Mouse (Mus musculus) testis, adult 10 weeks (tissue): Measurements from ENCODE around the gene Higd1b. TPM values are rescaled to one million over a fixed set of nuclear protein-coding genes. Genes with fewer than 3 reads are reported as not detected.

Experiments used
- polyA plus RNA-seq: library from polyadenylated mRNA; stranded (reverse); fragments of 350-450 nt; fragmentation: Illumina TruSeq; extraction: RNeasy Lipid Tissue Mini Kit (QIAGEN cat#74804); gene quantifications from one replicate; pipeline ENCODE4 v1.2.3, GENCODE M21; 2014; ENCODE audit warnings: low read depth, low replicate concordance

The Higd1b gene
- not detected for polyA plus RNA-seq

DNA sequence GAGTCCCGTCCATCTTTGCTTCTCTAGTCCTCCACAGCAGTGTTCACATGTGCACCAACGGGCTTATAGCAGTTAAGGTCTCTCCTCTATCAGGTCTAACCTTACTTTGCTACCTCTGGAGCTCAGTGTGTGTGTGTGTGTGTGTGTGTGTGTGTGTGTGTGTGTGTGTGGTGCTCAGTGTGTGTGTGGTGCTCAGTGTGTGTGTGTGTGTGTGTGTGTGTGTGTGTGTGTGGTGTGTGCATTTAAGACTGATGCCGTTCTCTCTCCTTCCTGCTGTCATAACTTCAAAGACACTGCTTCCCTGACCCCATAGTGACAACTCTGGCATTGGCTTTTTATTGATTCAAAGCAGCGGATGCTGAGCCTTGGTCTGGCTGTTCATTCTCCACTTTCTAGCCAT lies at the start of gene Higd1b:
TSS of gene Higd1b (plus strand) at position 301 of the 400 bp plus-strand sequence.

DNA sequence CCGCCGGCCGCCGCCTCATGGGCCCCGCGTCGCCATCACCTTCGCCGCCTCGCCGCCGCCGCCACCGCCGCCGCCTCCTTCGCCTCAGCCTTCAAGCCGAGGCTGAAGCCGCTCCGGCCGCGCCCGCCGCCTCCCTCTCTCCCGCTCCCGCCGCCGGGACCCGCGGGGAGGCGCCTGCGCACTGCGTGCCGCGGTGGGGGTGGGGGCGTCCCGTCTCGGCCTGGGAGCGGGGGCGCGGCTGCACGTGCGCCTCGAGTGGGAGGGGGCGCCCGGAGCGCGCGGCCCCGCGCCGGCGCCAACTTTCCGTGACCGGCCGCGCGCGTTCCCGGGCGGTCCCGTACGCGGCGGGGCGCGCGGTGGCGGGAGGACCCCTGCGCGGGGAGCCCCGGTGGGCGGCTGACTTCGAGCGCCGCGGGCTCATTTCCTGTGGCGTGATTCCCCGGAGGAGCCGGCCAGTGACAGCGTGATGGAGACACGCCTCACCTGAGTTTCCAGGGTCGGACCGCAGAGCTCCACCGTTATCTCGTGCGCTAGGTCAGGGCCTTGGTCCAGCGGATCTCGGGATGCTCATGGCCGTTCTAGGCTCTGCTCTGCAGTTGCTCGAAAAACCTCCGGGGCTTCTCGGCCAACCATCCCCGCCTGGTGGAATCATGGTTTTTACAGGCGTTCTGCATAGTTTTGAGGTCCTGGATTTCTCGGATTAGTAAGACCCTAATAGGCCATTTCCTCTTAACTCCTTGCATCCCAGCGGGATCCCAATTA lies 16.4 kb upstream of the Higd1b start, which contains the start of gene Gjc1:
TSS of gene Gjc1 (minus strand) at position 680 of the 762 bp plus-strand sequence.

DNA sequence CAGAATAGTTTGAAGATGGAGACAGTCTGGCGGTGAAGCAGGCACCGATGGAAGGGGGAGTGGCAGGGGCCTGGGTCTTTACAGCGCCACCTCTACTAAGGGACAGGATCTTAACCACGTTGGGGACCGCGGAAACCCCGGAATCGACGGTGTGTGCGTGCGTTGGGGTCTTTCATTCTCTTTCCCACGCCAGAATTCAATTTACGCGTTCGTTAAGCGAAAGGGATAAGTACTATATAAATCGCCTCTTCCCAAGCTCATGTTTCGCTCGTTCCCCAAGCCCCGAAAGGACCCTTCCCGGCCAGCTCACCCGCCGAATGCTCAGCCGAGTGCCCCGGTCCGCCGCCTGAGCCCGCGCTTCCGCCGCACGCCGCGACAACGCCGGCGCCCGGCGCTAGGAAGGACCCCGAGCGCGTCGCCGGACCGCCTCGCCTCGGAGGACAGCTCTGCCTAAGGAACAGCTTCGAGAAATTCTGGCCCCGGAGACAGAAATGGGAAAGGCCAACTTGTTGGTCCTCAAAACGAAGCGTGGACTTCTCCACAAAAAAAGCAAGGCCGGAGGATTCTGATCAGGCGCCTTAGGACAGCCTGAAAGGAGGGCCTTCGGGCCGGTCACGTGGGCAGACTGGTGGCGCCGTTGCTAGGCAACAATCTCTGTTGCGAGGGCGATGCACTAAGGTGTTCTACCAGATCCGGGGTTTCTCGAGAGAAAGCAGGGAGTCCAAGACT lies 45.1 kb downstream of the Higd1b start, which contains the start of the genes Eftud2 and Ccdc103:
TSS of gene Eftud2 (minus strand) at position 401 of the 729 bp plus-strand sequence.
TSS of gene Ccdc103 (plus strand) at position 620 of the 729 bp plus-strand sequence.

DNA sequence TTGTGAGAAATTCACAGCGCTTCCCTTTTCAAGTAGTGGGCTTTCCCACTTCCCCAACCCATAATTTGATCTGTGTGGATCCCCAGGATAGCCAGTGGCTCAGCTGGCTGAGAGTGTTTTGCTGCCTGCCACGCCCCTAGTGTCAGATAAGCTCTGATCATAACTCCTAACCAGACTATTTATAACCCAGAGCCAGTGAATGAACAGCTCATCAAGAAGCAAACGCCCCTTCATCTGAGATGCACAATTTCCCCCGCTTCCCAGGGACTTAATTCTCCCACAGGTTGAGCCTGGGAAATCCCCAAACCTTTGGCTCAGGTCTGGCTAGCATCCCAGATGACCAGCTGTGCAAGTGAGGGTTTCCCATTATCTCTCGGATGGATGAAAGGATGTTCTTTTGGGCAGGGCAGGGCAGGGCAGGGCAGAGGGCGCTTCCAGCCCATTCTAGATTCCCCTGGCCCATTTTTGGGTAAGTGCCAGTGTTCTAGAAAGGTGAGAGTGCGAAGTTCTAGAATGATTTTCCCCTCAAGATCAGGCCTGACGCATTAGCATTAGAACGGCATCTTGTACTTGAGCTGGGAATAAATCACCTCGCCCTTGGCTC lies 49.1 kb downstream of the Higd1b start, which contains the start of gene Fam187a:
TSS of gene Fam187a (plus strand) at position 554 of the 604 bp plus-strand sequence.

Other genes with a start within 250 kb of the Higd1b start
- 0.32 TPM for gene Fzd2, start 231.5 kb upstream of the Higd1b start, polyA plus RNA-seq
- gene Meioc, start 172.1 kb upstream of the Higd1b start, polyA plus RNA-seq, result 295 TPM
- gene Ccdc43, start 138.1 kb upstream of the Higd1b start, polyA plus RNA-seq, result 15.3 TPM
- 0.38 TPM for gene Adam11, start 74.4 kb upstream of the Higd1b start, polyA plus RNA-seq
- 16.6 TPM for gene Gjc1, start 16.1 kb upstream of the Higd1b start, polyA plus RNA-seq
- gene Eftud2, start 45.1 kb downstream of the Higd1b start, polyA plus RNA-seq, result 53.4 TPM
- gene Ccdc103, start 45.4 kb downstream of the Higd1b start, polyA plus RNA-seq, result 12.5 TPM
- 0.31 TPM for gene Fam187a, start 49.3 kb downstream of the Higd1b start, polyA plus RNA-seq
- 0.07 TPM for gene Gfap, start 65.1 kb downstream of the Higd1b start, polyA plus RNA-seq
- gene Kif18b, start 89.3 kb downstream of the Higd1b start, polyA plus RNA-seq, result 4.1 TPM
- gene C1ql1, start 110.8 kb downstream of the Higd1b start, polyA plus RNA-seq, result not detected
- 16.8 TPM for gene Nmt1, start 192.3 kb downstream of the Higd1b start, polyA plus RNA-seq
- 5.0 TPM for gene Dcakd, start 192.5 kb downstream of the Higd1b start, polyA plus RNA-seq